Mouse (Mus musculus) erythroblast, embryonic 14.5 days (primary cell): ENCODE data around the gene Usp4.

Source experiments
- GATA1 ChIP-seq: IDR thresholded peaks from 2 replicates; pipeline ENCODE4 v1.6.1; 2012; ENCODE audit warnings: low read length, inconsistent platforms, mixed read lengths
- TAL1 ChIP-seq: IDR thresholded peaks from 3 replicates; pipeline ENCODE4 v1.6.1; 2012; ENCODE audit warnings: low read length, inconsistent platforms, mixed read lengths

DNA sequence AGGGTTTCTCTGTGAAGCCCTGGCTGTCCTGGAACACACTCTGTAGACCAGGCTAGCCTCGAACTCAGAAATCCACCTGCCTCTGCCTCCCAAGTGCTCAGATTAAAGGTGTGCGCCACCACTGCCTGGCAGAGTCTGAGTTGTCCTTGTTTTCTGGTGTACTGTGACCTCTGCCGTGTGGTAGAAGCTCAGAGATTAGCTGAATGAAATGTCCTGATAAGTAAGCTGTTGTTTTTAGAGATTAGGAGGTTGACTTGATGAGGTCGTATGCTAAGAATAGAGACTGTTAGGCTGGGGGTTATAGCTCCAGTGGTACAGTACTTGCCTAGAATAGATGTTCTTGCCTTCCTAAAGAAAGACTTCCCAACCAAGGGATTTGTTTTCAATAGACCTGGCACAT is 42.9 kb upstream of the Usp4 start:
- TF ChIP-seq TAL1 (no peak), GATA1 (no peak)
